Mouse (Mus musculus) lung, embryonic 15.5 days (tissue): Measurements from ENCODE around the gene Bdh2. TPM values are rescaled to one million over a fixed set of nuclear protein-coding genes. Genes with fewer than 3 reads are reported as not detected.

Experiments
- ATAC-seq: fragments of 200-750 bp; cut with Nextera tagmentation; 2 replicates; pipeline ENCODE4 v1.8.0; 2017; ENCODE audit warnings: moderate number of reproducible peaks, borderline replicate concordance; ENCODE audit not compliant: low FRiP score, low TSS enrichment; ENCODE audit errors: extremely low read depth
- H3K27ac ChIP-seq: fragments of 300-500 bp; sonication (generic); 2 replicates; pipeline ENCODE4 v1.5.1; 2015; ENCODE audit warnings: moderate library complexity, mild to moderate bottlenecking, inconsistent platforms
- H3K27me3 ChIP-seq: fragments of 300-500 bp; sonication (generic); 2 replicates; pipeline ENCODE4 v1.6.1; 2015; ENCODE audit warnings: inconsistent platforms
- H3K36me3 ChIP-seq: fragments of 300-500 bp; sonication (generic); 2 replicates; pipeline ENCODE4 v1.6.1; 2015; ENCODE audit warnings: inconsistent platforms
- H3K4me1 ChIP-seq: fragments of 300-500 bp; sonication (generic); 2 replicates; pipeline ENCODE4 v1.6.1; 2015; ENCODE audit warnings: inconsistent platforms
- H3K4me2 ChIP-seq: fragments of 300-500 bp; sonication (generic); 2 replicates; pipeline ENCODE4 v1.6.1; 2015; ENCODE audit warnings: inconsistent platforms, mild to moderate bottlenecking, moderate library complexity
- H3K4me3 ChIP-seq: fragments of 300-500 bp; sonication (generic); 2 replicates; pipeline ENCODE4 v1.5.1; 2015; ENCODE audit warnings: mild to moderate bottlenecking, inconsistent platforms
- H3K9ac ChIP-seq: fragments of 300-500 bp; sonication (generic); 2 replicates; pipeline ENCODE4 v1.6.1; 2015; ENCODE audit warnings: inconsistent platforms
- H3K9me3 ChIP-seq: fragments of 300-500 bp; sonication (generic); 2 replicates; pipeline ENCODE4 v1.6.1; 2016; ENCODE audit warnings: inconsistent platforms
- WGBS: fragments of 180-500 bp; shearing (Covaris S2); methylation state at CpG from one replicate; pipeline ENCODE4 v1.1.7; 2015; 5-methylcytosine and 5-hydroxymethylcytosine counted together
- polyA plus RNA-seq: library from polyadenylated mRNA; unstranded; fragments of >200 nt; fragmentation: Nextera tagmentation; extraction: Ambion mirVana; gene quantifications from 2 replicates; pipeline ENCODE4 v1.2.1, GENCODE M21; 2015

The Bdh2 gene
- polyA plus RNA-seq, 1 experiment from 2014 or later, result 7.6 TPM

DNA sequence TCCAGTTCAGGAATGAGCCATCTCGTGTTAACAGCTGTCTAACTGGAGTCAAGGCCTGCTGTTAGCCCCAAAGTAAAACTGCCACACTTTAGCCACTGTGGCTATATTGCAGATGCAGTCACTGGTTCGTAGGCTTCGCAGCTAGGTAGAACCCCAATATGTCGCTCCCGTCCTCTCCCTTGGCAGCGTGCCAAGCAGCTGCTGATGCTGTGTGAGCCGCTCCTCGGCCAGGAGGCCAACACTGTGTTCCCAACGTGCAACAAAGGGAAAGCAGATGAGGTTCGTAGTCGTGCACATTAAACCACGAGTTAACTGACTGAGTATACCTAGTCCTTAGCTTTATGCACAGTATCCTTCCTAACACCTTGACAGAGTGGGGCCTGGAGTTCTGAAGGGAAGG, 8.4 kb upstream of the Bdh2 start:
- WGBS, result 57% methylated on average over 12 of the region's 12 CpGs
- ATAC-seq, result peak; percentile 40; the same call in 1 of the 2 replicates
- H3K27me3 ChIP-seq, result no peaks in the 10 kb centered on the region
- H3K9me3 ChIP-seq, result no peaks in the 10 kb centered on the region
- no peaks in the 10 kb centered on the region for H3K4me1 ChIP-seq
- H3K9ac ChIP-seq, result no peak overlapping the region
- H3K4me2 ChIP-seq, result no peak overlapping the region
- H3K4me3 ChIP-seq, result no peak overlapping the region
- H3K36me3 ChIP-seq, result peaks cover 52% of the 10 kb centered on the region
- no peak overlapping the region for H3K27ac ChIP-seq

DNA sequence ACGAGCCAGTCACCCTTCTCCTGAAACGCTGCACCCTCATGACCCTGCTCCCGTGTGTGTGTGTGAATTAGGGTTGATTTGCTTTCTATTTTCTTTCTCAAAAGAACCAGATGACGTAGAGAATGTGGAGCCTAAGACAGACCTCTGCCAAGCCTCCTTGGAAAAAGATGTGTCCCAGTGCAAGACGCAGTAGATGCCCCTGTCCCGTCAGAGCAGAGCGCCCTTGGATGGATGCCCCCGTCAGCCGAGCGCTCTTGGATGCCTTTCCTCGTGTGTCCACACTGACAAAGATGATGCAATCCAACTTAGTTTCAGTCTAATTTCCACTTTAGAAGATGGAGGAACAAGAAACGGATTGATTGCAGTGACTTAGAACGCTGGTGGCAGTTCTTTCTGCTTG, 8.0 kb upstream of the Bdh2 start:
- Histone ChIP-seq H3K4me2 (no peak overlapping the region), H3K9me3 (no peaks in the 10 kb centered on the region), H3K36me3 (peaks cover 48% of the 10 kb centered on the region), H3K4me3 (no peak overlapping the region), H3K27me3 (no peaks in the 10 kb centered on the region), H3K9ac (no peak overlapping the region), H3K27ac (no peak overlapping the region), H3K4me1 (no peaks in the 10 kb centered on the region)
- 0 out of 2 replicates have a peak, but pooled peaks have one; percentile 39 for ATAC-seq
- WGBS, result 80% methylated on average over 13 of the region's 13 CpGs

DNA sequence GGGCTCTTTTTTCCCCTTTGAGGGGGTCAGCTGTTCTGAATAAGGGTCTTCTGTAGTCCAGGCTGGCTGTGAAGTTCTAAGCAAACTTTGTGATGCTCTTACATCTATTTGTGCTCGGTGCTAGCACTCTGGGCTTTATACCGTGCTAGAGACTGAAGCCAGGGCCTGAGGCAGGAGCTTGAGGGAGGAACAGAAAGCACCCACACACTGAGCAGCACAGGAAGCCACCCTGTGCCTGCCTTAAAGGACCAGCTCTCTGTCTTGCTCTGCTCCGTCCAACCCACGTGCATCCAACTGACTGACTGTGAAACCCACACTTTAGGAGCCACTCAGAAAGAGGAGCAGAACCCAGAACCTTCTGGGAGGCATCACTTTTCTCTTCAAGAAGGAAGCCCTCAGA, 861 bp upstream of the Bdh2 start:
- WGBS, result 70% methylated on average over 4 of the region's 4 CpGs

DNA sequence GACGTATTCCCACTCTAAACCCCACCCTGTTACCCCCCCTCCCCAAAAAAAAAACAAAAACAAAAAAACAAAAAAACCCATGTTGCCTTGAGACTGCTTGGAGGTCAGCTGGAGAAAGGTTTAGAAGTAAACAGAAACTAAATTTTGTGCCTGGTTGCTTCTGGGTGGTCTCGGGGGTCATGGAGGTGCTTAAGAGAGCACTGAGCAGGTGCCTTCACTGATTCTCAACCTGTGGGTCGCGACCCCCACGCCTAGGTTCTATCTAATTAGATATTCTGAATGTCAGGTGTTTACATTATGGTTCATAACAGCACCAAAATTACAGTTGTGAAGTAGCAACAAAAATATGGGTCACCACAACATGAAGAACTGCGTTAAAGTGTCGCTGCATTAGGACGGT, 680 bp downstream of the Bdh2 start:
- Histone ChIP-seq H3K27ac (no peak overlapping the region), H3K9me3 (no peaks in the 10 kb centered on the region), H3K36me3 (no peaks in the 10 kb centered on the region), H3K4me3 (no peak overlapping the region), H3K4me1 (0 out of 2 replicates have a peak, but pooled peaks cover 3% of the 10 kb centered on the region), H3K27me3 (no peaks in the 10 kb centered on the region), H3K9ac (no peak overlapping the region), H3K4me2 (no peak overlapping the region)
- WGBS, result 58% methylated on average over 8 of the region's 8 CpGs
- ATAC-seq, result no peak

More for the DNA sequence above, 861 bp upstream of the Bdh2 start:
- Histone ChIP-seq H3K9me3 (no peaks in the 10 kb centered on the region), H3K4me1 (0 out of 2 replicates have a peak, but pooled peaks cover 3% of the 10 kb centered on the region), H3K36me3 (no peaks in the 10 kb centered on the region), H3K27me3 (no peaks in the 10 kb centered on the region), H3K4me2 (no peak overlapping the region), H3K4me3 (no peak overlapping the region), H3K9ac (no peak overlapping the region), H3K27ac (no peak overlapping the region)
- no peak for ATAC-seq

DNA sequence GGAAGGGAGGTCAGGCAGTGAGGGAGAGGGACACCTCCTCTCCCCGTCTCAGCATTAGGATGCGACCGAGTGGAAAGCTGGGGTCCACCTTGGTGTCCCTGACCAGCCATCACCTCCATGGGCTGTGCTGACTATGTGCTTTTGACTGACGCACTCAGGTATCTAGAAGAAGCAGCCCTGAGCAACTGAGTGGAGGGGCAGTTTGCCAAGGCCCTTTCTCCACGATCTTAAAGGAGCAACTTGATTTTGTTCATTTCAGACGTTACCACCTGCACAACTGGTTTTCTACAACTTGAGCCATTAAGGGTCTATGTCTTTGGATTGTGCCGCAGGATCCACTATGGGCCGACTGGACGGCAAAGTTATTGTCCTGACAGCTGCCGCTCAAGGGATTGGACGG, 4.2 kb downstream of the Bdh2 start:
- no peak overlapping the region for H3K9ac ChIP-seq
- H3K4me1 ChIP-seq, result 0 out of 2 replicates have a peak, but pooled peaks cover 3% of the 10 kb centered on the region
- H3K4me2 ChIP-seq, result peak overlapping the region; percentile 28; the same call in 1 of the 2 replicates
- ATAC-seq, result no peak
- no peaks in the 10 kb centered on the region for H3K9me3 ChIP-seq
- H3K27me3 ChIP-seq, result no peaks in the 10 kb centered on the region
- no peaks in the 10 kb centered on the region for H3K36me3 ChIP-seq
- WGBS, result 67% methylated on average over 11 of the region's 11 CpGs
- H3K4me3 ChIP-seq, result peak overlapping the region; percentile 7; the same call in 1 of the 2 replicates
- H3K27ac ChIP-seq, result peak overlapping the region; percentile 49

DNA sequence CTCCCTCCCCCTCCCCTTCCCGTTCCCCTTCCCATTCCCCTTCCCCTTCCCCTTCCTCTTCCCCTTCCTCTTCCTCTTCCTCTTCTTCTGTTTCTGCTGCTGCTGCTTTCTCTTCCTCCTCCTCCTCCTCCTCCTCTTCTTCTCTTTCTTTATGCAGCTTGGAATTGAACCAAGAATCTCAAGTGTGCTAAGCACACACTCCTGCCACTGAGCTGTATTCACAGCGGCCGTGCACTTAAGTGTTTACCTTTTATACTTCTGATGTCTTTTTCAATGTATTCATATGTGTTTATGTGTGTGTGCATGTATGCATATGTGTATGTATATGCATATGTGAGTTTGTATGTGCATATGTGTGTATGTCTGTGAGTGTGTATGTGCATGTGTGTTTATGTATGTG, 4.8 kb downstream of the Bdh2 start:
- H3K27me3 ChIP-seq, result no peaks in the 10 kb centered on the region
- WGBS, result 42% methylated on average over 3 of the region's 3 CpGs
- peak overlapping the region; percentile 28; the same call in 1 of the 2 replicates for H3K4me2 ChIP-seq
- peak overlapping the region; percentile 7; the same call in 1 of the 2 replicates for H3K4me3 ChIP-seq
- H3K4me1 ChIP-seq, result 0 out of 2 replicates have a peak, but pooled peaks cover 3% of the 10 kb centered on the region
- H3K27ac ChIP-seq, result peak overlapping the region; percentile 49; the same call in 1 of the 2 replicates
- H3K36me3 ChIP-seq, result no peaks in the 10 kb centered on the region
- H3K9me3 ChIP-seq, result no peaks in the 10 kb centered on the region
- no peak overlapping the region for H3K9ac ChIP-seq
- ATAC-seq, result no peak

DNA sequence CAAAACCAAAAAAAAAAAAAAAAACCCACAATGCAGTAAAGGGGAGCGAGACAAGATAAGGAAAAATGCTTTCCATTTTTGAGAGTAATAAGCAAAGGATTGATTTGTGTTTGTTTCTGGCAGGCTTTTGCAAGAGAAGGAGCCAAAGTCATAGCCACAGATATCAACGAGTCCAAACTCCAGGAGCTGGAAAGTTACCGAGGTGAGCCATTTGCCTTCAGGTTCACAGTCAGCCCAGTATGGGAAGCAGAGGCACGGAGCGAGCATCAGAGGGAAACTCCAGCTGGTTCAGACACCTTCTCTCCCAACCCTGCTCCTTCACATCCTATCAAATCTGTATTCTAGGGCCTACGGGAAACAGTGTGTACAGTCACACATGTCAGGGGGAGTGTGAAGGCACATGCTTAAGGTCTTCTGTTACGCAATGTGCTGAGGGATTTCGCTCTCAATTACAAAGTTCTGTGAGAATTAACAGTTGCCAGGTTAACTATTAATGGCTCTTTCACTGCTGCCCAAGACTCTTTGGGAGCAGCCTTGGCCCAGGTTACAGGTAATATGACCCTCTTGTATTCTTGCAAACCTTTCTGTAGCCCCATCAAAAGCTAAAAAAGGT, 7.2 kb downstream of the Bdh2 start:
- Histone ChIP-seq H3K4me3 (no peak overlapping the region), H3K4me1 (0 out of 2 replicates have a peak, but pooled peaks cover 3% of the 10 kb centered on the region), H3K4me2 (no peak overlapping the region), H3K9ac (no peak overlapping the region), H3K36me3 (no peaks in the 10 kb centered on the region), H3K9me3 (no peaks in the 10 kb centered on the region), H3K27ac (no peak overlapping the region), H3K27me3 (no peaks in the 10 kb centered on the region)
- no peak for ATAC-seq
- WGBS, result 62% methylated on average over 8 of the region's 8 CpGs

DNA sequence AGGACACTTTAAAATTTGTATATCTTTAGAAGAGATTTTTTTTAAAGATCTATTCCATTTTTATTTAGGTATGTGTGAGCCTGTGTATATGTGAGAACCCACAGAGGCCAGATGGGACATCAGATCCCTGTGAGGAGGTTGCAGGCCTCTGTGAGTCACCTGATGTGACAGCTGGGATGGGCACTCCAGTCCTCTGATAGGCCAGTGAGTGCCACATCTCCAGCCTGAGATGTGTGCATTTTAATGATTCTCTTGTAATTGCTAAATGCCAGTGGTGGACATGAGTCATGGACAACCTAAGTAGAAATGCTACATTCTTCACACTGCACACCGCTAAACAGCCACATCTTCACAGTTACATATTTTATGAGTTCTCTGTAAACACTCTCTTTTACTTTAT, 8.1 kb downstream of the Bdh2 start:
- Histone ChIP-seq H3K36me3 (no peaks in the 10 kb centered on the region), H3K4me1 (0 out of 2 replicates have a peak, but pooled peaks cover 3% of the 10 kb centered on the region), H3K27ac (no peak overlapping the region), H3K9ac (no peak overlapping the region), H3K27me3 (no peaks in the 10 kb centered on the region), H3K4me3 (no peak overlapping the region), H3K4me2 (no peak overlapping the region), H3K9me3 (no peaks in the 10 kb centered on the region)
- 87% methylated on average over 1 of the region's 1 CpGs for WGBS
- no peak for ATAC-seq

DNA sequence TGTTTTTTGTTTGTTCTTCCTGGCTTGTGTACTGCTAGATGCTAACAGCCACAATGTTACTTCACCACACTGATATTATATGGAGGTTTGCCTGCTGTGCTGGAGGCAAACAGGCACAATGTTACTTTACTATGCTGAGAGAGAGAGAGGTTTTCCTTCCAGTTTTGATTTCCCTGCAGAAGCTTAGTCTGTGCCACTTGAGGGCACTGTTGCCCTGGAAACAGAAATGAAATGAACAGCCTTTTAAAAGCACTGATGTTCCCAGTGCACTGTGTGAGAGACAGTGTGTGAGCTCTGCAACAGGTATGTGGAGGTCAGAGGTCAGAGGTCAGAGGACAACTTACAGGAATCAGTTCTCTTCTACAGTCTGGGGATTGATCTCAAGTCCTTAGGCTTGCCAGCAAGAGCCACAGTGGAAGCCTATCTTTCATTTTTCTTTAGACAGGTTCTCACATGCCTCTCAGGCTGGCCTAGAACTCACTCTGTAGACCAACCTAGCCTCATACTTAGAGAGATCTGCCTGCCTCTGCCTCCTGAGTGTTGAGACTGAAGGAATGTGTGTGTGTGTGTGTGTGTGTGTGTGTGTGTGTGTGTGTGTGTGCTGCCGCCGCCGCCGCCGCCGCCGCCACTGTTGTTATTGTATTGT, 9.4 kb downstream of the Bdh2 start:
- Histone ChIP-seq H3K9me3 (no peaks in the 10 kb centered on the region), H3K4me1 (no peaks in the 10 kb centered on the region), H3K4me2 (no peak overlapping the region), H3K27me3 (no peaks in the 10 kb centered on the region), H3K9ac (no peak overlapping the region), H3K36me3 (no peaks in the 10 kb centered on the region), H3K4me3 (no peak overlapping the region), H3K27ac (no peak overlapping the region)
- peak; percentile 20; the same call in 1 of the 2 replicates for ATAC-seq
- WGBS, result 97% methylated on average over 6 of the region's 7 CpGs

DNA sequence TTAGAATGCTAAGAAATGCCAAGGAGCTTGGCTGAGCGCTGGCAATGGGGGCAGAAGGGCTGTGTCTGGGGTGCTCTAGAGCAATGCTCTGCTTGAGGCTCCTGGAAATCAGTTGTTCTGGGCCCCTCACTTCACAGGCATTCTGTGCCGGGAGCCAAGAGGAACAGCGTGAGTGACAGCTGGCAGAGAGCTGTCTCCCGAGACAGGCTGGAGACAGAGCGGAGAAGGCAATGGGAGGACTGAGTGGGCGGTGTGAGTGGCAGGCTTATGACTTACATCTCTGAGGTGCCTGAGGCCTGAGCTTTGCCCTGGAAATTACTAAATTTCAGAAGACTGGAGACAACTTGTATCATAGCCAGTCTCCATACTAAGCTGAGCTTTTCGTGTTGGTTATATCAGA, 12.7 kb downstream of the Bdh2 start:
- Histone ChIP-seq H3K4me2 (no peak overlapping the region), H3K4me3 (no peak overlapping the region), H3K27ac (no peak overlapping the region), H3K9ac (no peak overlapping the region), H3K9me3 (no peaks in the 10 kb centered on the region), H3K36me3 (no peaks in the 10 kb centered on the region), H3K27me3 (no peaks in the 10 kb centered on the region), H3K4me1 (no peaks in the 10 kb centered on the region)
- ATAC-seq, result no peak
- 44% methylated on average over 7 of the region's 7 CpGs for WGBS

DNA sequence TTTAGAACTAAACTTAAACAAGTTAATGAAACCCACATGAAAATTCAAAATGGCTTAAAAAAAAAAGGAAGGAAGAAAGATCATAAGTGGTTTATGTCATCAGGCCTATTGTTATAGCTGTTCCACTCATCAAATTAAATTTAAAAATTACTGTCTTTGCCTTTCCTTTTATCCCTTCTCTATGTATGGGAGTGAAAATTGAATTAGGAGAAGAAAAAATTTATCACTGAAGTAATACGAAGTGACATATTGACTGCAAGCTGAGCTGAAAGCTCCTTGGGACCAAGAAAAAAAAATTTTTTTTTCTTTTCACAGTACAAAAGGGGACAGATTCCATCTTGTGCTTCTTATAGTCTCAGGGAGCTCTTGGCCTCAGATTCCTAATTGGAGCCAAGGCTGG, 14.5 kb downstream of the Bdh2 start:
- no peaks in the 10 kb centered on the region for H3K9me3 ChIP-seq
- H3K4me1 ChIP-seq, result no peaks in the 10 kb centered on the region
- no peak overlapping the region for H3K27ac ChIP-seq
- ATAC-seq, result no peak
- no peak overlapping the region for H3K4me3 ChIP-seq
- H3K9ac ChIP-seq, result no peak overlapping the region
- no peaks in the 10 kb centered on the region for H3K36me3 ChIP-seq
- H3K4me2 ChIP-seq, result no peak overlapping the region
- no peaks in the 10 kb centered on the region for H3K27me3 ChIP-seq
- WGBS, result 88% methylated on average over 1 of the region's 1 CpGs

DNA sequence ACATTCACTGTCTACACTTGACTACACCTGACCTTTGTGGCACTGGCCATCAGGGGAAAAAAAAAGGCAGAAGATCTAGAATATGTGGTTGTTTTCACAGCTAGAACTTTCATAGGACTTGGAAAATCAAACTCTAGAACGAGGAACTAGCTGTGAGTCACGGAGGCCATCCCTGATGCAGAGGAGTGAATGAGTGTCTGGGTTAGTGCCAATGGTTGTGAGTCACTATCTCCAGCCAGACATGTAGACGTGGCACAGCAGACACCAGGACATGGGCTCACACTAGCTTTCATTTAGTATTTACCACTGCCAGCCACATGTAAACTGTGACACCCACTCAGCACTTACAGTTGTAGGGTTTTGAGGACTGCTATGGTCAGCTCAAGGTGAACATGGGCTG, 17.5 kb downstream of the Bdh2 start:
- no peak overlapping the region for H3K4me3 ChIP-seq

More for the DNA sequence above, 17.5 kb downstream of the Bdh2 start:
- Histone ChIP-seq H3K27ac (no peak overlapping the region), H3K9me3 (no peaks in the 10 kb centered on the region), H3K27me3 (no peaks in the 10 kb centered on the region), H3K36me3 (no peaks in the 10 kb centered on the region), H3K4me2 (no peak overlapping the region), H3K4me1 (no peaks in the 10 kb centered on the region), H3K9ac (no peak overlapping the region)
- WGBS, result 76% methylated on average over 3 of the region's 3 CpGs
- ATAC-seq, result no peak
